Mouse (Mus musculus) adipose tissue, adult 10 weeks (tissue): ENCODE results near the gene Kcnmb2. TPM values are rescaled to one million over a fixed set of nuclear protein-coding genes. Genes with fewer than 3 reads are reported as not detected.

ENCODE experiments used
- polyA plus RNA-seq: library from polyadenylated mRNA; stranded (reverse); fragments of 350-450 nt; fragmentation: Illumina TruSeq; extraction: RNeasy Lipid Tissue Mini Kit (QIAGEN cat#74804); gene quantifications from one replicate; pipeline ENCODE4 v1.2.3, GENCODE M21; 2014; ENCODE audit warnings: low read depth, low replicate concordance

Gene Kcnmb2
- polyA plus RNA-seq, result 1.1 TPM

GRCm38 (mm10) chr3:31902504-31903330 is at the start of gene Kcnmb2:
Gene Kcnmb2 (plus strand): TSS chr3:31902507.

